Mouse (Mus musculus) forebrain, embryonic 15.5 days (tissue): ENCODE results near the gene Dnmt3l. TPM values are rescaled to one million over a fixed set of nuclear protein-coding genes. Genes with fewer than 3 reads are reported as not detected.
A peak's percentile ranks its signal among the peaks of the same experiment; 100 is the strongest.

Experiments
- ATAC-seq: fragments of 200-750 bp; cut with Nextera tagmentation; replicated peaks from 2 replicates; pipeline ENCODE4 v1.8.0; 2017; ENCODE audit warnings: mild to moderate bottlenecking, moderate TSS enrichment, moderate library complexity
- H3K27ac ChIP-seq: fragments of 300-500 bp; sonication (generic); replicated peaks from 2 replicates; pipeline ENCODE4 v1.5.1; 2015; ENCODE audit warnings: mild to moderate bottlenecking, inconsistent platforms
- H3K27me3 ChIP-seq: fragments of 300-500 bp; sonication (generic); 2 replicates; pipeline ENCODE4 v1.6.1; 2015; ENCODE audit warnings: inconsistent platforms
- H3K36me3 ChIP-seq: fragments of 300-500 bp; sonication (generic); 2 replicates; pipeline ENCODE4 v1.6.1; 2015; ENCODE audit warnings: mild to moderate bottlenecking, inconsistent platforms
- H3K4me1 ChIP-seq: fragments of 300-500 bp; sonication (generic); 2 replicates; pipeline ENCODE4 v1.6.1; 2015; ENCODE audit warnings: inconsistent platforms
- H3K4me2 ChIP-seq: fragments of 300-500 bp; sonication (generic); replicated peaks from 2 replicates; pipeline ENCODE4 v1.6.1; 2015; ENCODE audit warnings: mild to moderate bottlenecking, inconsistent platforms
- H3K4me3 ChIP-seq: fragments of 300-500 bp; sonication (generic); 2 replicates; pipeline ENCODE4 v1.5.1; 2015; ENCODE audit warnings: mild to moderate bottlenecking, inconsistent platforms
- H3K9ac ChIP-seq: fragments of 300-500 bp; sonication (generic); replicated peaks from 2 replicates; pipeline ENCODE4 v1.6.1; 2015; ENCODE audit warnings: mild to moderate bottlenecking, inconsistent platforms
- H3K9me3 ChIP-seq: fragments of 300-500 bp; sonication (generic); 2 replicates; pipeline ENCODE4 v1.6.1; 2016; ENCODE audit warnings: inconsistent platforms
- WGBS: fragments of 180-500 bp; shearing (Covaris S2); methylation state at CpG from one replicate; pipeline ENCODE4 v1.1.7; 2015; ENCODE audit warnings: mixed read lengths; 5-methylcytosine and 5-hydroxymethylcytosine counted together
- polyA plus RNA-seq: library from polyadenylated mRNA; unstranded; fragments of >200 nt; fragmentation: Nextera tagmentation; extraction: Ambion mirVana; gene quantifications from 2 replicates; pipeline ENCODE4 v1.2.1, GENCODE M21; 2015

The Dnmt3l gene
- polyA plus RNA-seq: not detected in 2 replicates

DNA sequence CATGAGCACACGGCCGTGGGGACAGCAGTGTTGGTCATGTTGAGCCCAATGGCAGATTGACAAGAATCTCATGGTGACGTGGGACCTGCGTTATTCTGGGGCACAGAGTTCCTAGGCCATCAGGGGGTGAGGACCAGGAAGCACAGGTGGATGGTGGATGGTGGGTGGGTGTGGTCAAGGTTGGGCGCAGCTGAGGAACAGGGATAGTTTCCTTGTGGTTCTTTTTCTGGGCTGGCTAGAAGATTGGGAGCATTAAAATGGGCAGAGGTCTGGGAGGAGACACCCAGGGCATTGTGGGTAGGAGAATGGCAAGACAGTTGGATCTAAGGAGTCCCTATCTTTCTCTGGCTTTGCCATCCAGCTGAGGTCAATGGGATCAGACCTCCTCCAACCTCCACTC is at the start of gene Dnmt3l:
Gene Dnmt3l, plus strand, starts transcription at position 301 of the 400 bp plus-strand sequence.
- Histone ChIP-seq H3K4me3 (no peak within 1 kb of the TSS), H3K36me3 (no peaks in the 10 kb centered on the region), H3K9me3 (no peaks in the 10 kb centered on the region), H3K9ac (no peak within 1 kb of the TSS), H3K27ac (no peak within 1 kb of the TSS), H3K4me1 (peaks cover 8% of the 10 kb centered on the region; the same call in 1 of the 2 replicates), H3K4me2 (no peak within 1 kb of the TSS), H3K27me3 (no peaks in the 10 kb centered on the region)
- ATAC-seq: no peak
- 95% methylated on average over 5 of the region's 5 CpGs for WGBS

DNA sequence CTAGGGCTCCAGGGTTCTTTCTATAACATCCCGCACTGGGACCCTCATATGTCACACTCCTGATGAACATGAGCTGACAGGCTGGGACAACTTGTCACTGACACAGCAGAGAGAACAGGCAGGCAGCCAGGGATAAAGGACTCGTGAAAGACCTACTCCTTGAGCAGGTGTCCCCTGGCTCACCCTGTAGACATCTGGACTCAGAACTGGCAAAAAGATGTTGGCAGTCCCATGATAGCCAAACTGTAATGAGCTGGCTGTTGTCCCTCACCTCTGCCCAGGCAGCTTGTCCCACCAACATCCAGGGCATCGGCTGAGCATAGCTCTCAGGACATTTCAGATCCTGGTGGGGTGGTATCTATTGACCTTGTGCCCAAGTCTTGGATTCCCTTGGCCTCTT is 46.1 kb upstream of the Dnmt3l start:
- WGBS: 90% methylated on average over 3 of the region's 3 CpGs
- Histone ChIP-seq H3K27me3 (no peaks in the 10 kb centered on the region), H3K36me3 (peaks cover 70% of the 10 kb centered on the region), H3K9me3 (no peaks in the 10 kb centered on the region), H3K4me2 (no peak overlapping the region), H3K4me3 (no peak overlapping the region), H3K9ac (no peak overlapping the region), H3K4me1 (no peaks in the 10 kb centered on the region), H3K27ac (no peak overlapping the region)
- no peak for ATAC-seq

GRCm38 (mm10) chr10:78000200-78000599 is 41.5 kb upstream of the Dnmt3l start:
- Histone ChIP-seq H3K4me3 (no peak overlapping the region), H3K9me3 (no peaks in the 10 kb centered on the region), H3K9ac (no peak overlapping the region), H3K27me3 (no peaks in the 10 kb centered on the region), H3K4me1 (no peaks in the 10 kb centered on the region), H3K4me2 (no peak overlapping the region), H3K27ac (no peak overlapping the region), H3K36me3 (peaks cover 46% of the 10 kb centered on the region)
- 87% methylated on average over 5 of the region's 5 CpGs for WGBS
- ATAC-seq: no peak

- WGBS: 71% methylated on average over 11 of the region's 11 CpGs
- Histone ChIP-seq H3K4me3 (no peak overlapping the region), H3K9ac (no peak overlapping the region), H3K9me3 (no peaks in the 10 kb centered on the region), H3K27ac (0 out of 2 replicates have a peak overlapping the region, but pooled peaks have one; percentile 15), H3K27me3 (no peaks in the 10 kb centered on the region), H3K4me2 (no peak overlapping the region), H3K4me1 (peaks cover 5% of the 10 kb centered on the region), H3K36me3 (peaks cover 34% of the 10 kb centered on the region)
- no peak for ATAC-seq
Observed at GRCm38 (mm10) chr10:78001796-78002195, 40.0 kb upstream of the Dnmt3l start.

DNA sequence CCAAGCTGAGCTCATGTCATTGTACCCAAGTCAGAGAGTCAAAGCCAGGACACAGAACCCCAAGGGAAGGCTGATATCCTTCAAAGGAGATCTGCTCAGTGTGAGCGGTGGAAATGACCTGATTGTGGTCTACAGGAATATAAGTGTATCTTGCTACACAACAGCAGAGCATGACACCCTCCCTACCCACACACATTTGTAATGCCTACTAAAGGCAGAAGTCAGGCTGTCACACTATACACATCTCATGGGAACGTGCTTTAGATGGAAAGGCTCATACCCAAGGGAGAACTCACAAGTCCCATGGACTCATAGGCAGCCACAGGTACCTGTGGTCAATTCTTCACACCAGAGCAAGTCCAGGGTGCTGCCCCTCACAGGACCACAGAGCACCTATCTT is 39.4 kb upstream of the Dnmt3l start:
- ATAC-seq: no peak
- Histone ChIP-seq H3K9me3 (no peaks in the 10 kb centered on the region), H3K36me3 (peaks cover 32% of the 10 kb centered on the region), H3K27ac (0 out of 2 replicates have a peak overlapping the region, but pooled peaks have one; percentile 15), H3K4me2 (no peak overlapping the region), H3K4me3 (no peak overlapping the region), H3K9ac (no peak overlapping the region), H3K27me3 (no peaks in the 10 kb centered on the region), H3K4me1 (peaks cover 10% of the 10 kb centered on the region)
- 95% methylated on average over 2 of the region's 2 CpGs for WGBS

GRCm38 (mm10) chr10:78004479-78005100 is 37.2 kb upstream of the Dnmt3l start:
- ATAC-seq: no peak
- 86% methylated on average over 3 of the region's 3 CpGs for WGBS
- peaks cover 16% of the 10 kb centered on the region for H3K36me3 ChIP-seq
- H3K27me3 ChIP-seq: no peaks in the 10 kb centered on the region
- H3K4me3 ChIP-seq: no peak overlapping the region
- no peak overlapping the region for H3K27ac ChIP-seq
- no peak overlapping the region for H3K9ac ChIP-seq
- no peaks in the 10 kb centered on the region for H3K9me3 ChIP-seq
- H3K4me1 ChIP-seq: peaks cover 28% of the 10 kb centered on the region
- no peak overlapping the region for H3K4me2 ChIP-seq

DNA sequence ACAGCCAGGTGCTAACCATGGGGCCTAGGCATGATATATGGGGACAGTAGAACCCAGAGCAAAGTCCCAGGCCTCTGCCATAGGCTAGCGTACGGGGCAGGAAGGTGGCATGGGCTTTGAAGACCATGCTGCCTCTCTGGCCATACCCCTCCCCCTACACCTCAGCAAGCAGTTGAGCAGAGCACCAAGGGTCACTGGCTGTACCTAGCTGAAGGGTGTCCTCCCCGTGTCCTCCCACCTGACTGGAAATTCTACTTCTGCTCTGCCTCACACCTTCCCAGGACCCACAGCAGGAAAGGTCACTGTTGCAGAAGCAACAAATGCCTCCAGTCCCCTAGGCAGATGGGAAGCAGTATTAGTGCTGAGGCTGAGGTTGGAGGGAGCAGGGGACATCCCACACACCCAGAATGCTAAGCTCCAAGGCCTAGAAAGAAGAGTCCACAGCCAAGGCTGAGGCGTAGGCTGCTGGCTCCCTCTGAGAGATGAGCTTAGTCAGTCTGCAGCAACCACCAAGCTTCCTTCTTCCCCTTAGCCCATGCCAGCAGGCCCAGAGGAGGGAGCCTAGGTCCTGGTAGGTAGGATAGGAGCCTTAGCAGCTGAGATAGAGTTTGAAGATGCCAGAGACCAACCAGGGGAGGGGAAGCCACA is 35.8 kb upstream of the Dnmt3l start:
- H3K4me2 ChIP-seq: no peak overlapping the region
- H3K9me3 ChIP-seq: no peaks in the 10 kb centered on the region
- 93% methylated on average over 4 of the region's 4 CpGs for WGBS
- H3K4me3 ChIP-seq: no peak overlapping the region
- no peak for ATAC-seq
- no peak overlapping the region for H3K9ac ChIP-seq
- no peak overlapping the region for H3K27ac ChIP-seq
- H3K27me3 ChIP-seq: no peaks in the 10 kb centered on the region
- peaks cover 28% of the 10 kb centered on the region for H3K4me1 ChIP-seq
- H3K36me3 ChIP-seq: peaks cover 4% of the 10 kb centered on the region; the same call in 1 of the 2 replicates

DNA sequence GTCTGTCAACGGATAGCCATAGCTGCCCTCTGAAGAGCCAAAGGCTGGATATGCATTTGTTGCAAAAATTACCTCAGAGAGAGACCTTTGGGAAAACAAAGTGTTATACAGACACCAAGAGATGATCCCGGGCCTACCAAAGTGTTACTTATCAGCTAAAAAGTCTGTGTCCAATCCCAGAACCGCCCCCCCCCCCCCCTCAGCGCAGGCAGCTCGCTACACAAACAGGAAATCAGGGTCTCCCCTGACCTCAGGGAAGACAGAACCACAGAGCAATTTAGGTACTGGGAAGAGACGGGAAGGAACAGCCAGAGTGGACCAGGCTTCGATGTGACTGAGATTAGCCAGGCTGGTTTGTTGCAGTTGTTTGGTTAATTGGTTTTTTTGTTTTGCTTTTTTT is 34.5 kb upstream of the Dnmt3l start:
- H3K4me2 ChIP-seq: peak overlapping the region; percentile 81; the same call in 1 of the 2 replicates
- no peaks in the 10 kb centered on the region for H3K9me3 ChIP-seq
- ATAC-seq: no peak
- no peaks in the 10 kb centered on the region for H3K27me3 ChIP-seq
- H3K9ac ChIP-seq: no peak overlapping the region
- H3K4me1 ChIP-seq: peaks cover 28% of the 10 kb centered on the region
- WGBS: 44% methylated on average over 7 of the region's 7 CpGs
- no peak overlapping the region for H3K4me3 ChIP-seq
- H3K27ac ChIP-seq: no peak overlapping the region
- H3K36me3 ChIP-seq: no peaks in the 10 kb centered on the region

- H3K4me3 ChIP-seq: peak overlapping the region; percentile 95
- peak overlapping the region; percentile 92 for H3K9ac ChIP-seq
- peak overlapping the region; percentile 81 for H3K4me2 ChIP-seq
- H3K27ac ChIP-seq: no peak overlapping the region
- H3K27me3 ChIP-seq: no peaks in the 10 kb centered on the region
- no peaks in the 10 kb centered on the region for H3K9me3 ChIP-seq
- WGBS: 81% methylated on average over 3 of the region's 3 CpGs
- no peaks in the 10 kb centered on the region for H3K36me3 ChIP-seq
- no peak for ATAC-seq
- peaks cover 28% of the 10 kb centered on the region for H3K4me1 ChIP-seq
Observed at GRCm38 (mm10) chr10:78008169-78008568, 33.6 kb upstream of the Dnmt3l start.

DNA sequence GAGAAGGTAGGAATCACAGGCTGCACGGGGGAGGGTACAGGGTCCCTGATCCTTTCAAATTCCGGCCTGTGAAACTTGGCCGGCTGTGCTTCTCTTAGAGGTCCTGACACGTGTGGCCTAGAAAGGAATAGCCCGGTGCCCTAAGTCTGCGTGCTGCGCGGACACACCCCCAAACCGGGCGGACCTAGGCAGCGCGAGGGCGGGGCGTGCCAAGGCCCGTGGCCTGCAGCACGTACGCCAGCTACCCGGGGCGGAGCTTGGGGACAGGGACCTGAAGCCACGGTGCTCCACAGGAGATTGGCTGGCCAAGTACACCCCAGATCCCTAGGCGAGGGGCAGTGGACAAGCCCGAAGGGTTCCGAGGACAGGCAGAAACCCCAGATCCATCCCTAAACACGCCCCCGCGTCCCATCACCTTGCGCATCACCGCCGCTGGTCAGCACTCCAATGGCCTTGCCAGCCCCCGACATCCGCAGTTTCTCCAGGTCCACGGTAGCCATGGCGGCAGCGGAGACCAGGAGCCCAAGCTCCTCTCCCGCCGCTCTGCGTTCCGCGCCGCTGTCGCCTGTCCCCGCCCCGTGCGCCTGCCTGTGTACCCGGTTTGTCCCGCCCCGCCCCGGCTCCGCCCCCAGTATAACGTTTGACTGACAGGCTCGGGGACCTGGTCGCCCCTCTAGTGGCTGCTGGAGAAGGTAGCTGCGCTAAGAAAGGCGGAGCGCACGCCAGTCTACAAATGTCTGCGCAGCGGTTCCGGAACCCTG is 32.4 kb upstream of the Dnmt3l start:
- peak overlapping the region; percentile 92 for H3K9ac ChIP-seq
- no peaks in the 10 kb centered on the region for H3K27me3 ChIP-seq
- under 1% methylated on average over 59 of the region's 59 CpGs for WGBS
- peak; percentile 97 for ATAC-seq
- peak overlapping the region; percentile 81 for H3K4me2 ChIP-seq
- peaks cover 28% of the 10 kb centered on the region for H3K4me1 ChIP-seq
- peak overlapping the region; percentile 95 for H3K4me3 ChIP-seq
- no peaks in the 10 kb centered on the region for H3K36me3 ChIP-seq
- no peaks in the 10 kb centered on the region for H3K9me3 ChIP-seq
- peak overlapping the region; percentile 95 for H3K27ac ChIP-seq

DNA sequence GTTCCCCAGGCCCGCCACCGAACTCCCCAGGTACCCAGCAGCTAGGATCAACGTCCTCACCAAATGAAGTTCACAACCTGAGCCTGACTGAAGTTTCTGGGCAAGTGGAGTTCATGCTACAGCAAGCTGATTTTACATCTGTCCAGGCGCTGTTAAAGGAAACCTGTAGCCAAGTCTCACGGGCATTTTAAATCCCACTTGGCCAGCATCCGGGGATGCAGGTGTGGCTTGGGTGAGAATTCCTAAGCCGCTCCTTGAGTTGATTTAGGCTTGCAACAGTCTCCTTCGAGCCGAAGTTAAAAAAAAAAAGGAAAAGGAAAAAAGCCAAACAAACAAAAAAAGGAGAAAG is 31.8 kb upstream of the Dnmt3l start, which contains the start of gene Pfkl:
Gene Pfkl, minus strand, starts transcription at position 139 of the 349 bp plus-strand sequence.
- no peaks in the 10 kb centered on the region for H3K27me3 ChIP-seq
- ATAC-seq: no peak
- peak within 1 kb of the TSS; percentile 95 for H3K27ac ChIP-seq
- H3K9me3 ChIP-seq: no peaks in the 10 kb centered on the region
- 1% methylated on average over 9 of the region's 9 CpGs for WGBS
- peak within 1 kb of the TSS; percentile 81 for H3K4me2 ChIP-seq
- H3K4me1 ChIP-seq: peaks cover 28% of the 10 kb centered on the region
- no peaks in the 10 kb centered on the region for H3K36me3 ChIP-seq
- H3K9ac ChIP-seq: peak within 1 kb of the TSS; percentile 92
- H3K4me3 ChIP-seq: peak within 1 kb of the TSS; percentile 95

DNA sequence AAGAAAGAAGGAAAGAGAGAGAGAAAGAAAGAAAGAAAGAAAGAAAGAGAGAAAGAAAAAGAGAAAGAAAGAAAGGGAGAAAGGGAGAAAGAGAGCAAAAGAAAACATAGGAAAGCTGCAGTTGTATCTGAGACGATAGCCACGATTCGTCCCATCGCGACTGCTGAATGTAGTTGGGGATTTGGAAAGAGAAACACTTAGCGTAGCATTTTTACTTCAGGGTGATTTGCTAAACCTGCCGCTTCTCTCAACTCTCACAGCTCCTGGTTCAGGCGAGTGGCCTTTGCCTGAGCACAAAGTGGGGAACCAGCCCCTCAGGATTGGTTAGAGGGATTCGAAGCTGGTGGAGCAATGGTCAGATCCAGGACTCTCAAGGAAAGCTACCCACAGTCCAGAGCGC is 31.4 kb upstream of the Dnmt3l start:
- no peak for ATAC-seq

More for the DNA sequence above, 31.4 kb upstream of the Dnmt3l start:
- Histone ChIP-seq H3K4me2 (peak overlapping the region; percentile 25; the same call in 1 of the 2 replicates), H3K4me1 (peaks cover 28% of the 10 kb centered on the region), H3K4me3 (no peak overlapping the region), H3K27me3 (no peaks in the 10 kb centered on the region), H3K27ac (no peak overlapping the region), H3K9ac (no peak overlapping the region), H3K36me3 (no peaks in the 10 kb centered on the region), H3K9me3 (no peaks in the 10 kb centered on the region)
- WGBS: 15% methylated on average over 10 of the region's 10 CpGs
